Comparison of ENCODE assay signal across 9 mouse cellular contexts in the genomic region with DNA sequence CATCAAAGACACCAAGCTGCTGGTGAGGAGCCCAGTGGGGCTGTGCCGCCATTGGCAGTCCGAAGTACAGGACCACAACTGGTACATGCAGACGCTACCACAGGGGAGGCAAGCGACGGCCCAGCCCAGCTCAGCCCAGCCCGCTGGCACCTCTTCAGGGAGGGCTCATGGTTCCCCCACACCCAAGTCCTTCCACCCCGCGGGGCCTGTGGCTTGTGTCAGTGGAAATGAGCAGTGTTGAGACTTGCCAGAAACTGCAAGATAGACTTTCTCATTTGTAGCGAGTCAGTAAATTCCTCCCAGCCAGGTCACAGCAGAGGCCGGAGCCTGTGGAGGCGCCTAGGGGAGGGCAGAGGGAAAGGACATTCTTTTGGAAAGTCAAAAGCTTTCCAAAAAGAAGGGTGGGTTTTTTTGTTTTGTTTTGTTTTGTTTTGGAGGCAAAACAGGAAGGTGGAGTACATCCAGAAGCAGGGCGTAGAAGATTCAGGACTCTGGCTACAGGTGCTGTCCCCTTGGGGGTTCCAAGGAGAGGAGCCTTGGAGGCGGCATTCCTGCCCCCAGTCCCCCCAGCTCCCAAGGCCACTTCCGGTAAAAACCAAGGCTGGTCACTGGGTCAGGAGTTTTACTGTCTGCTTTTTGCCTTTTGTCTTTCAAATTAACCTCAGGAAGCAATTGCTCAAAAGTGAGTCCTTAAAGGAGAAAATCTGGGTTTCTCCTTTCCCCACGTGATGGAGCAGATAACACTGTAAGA. TPM values are rescaled to one million over a fixed set of nuclear protein-coding genes. Genes with fewer than 3 reads are reported as not detected.
DNase-seq lines count a peak whose midpoint lies in the region; ATAC-seq and TF ChIP-seq lines count a peak whose summit lies in the region.
"Had no signal": no experiment of that assay in that cellular context is flagged by ENCODE, and none has a peak within 500 bp of the region (broad histone marks: within the 10 kb centered on the region; RNA-seq: fewer than 3 reads in every experiment).

No protein-coding gene starts in this region.

- peaks cover 26% of the 10 kb centered on the region for H3K4me1 ChIP-seq in kidney, embryonic 15.5 days
- no peaks in the 10 kb centered on the region for H3K4me1 ChIP-seq in midbrain, postnatal 0 days (ENCODE audit: insufficient read depth, low read length)
- peaks cover 19% of the 10 kb centered on the region; the same call in 1 of the 2 replicates for H3K4me1 ChIP-seq in hindbrain, embryonic 12.5 days

- H3K9ac ChIP-seq in kidney, embryonic 15.5 days: no peak overlapping the region
- no peak overlapping the region for H3K9ac ChIP-seq in midbrain, postnatal 0 days (replicated peaks; ENCODE audit: low read length, poor library complexity, severe bottlenecking)
- no peak overlapping the region for H3K9ac ChIP-seq in hindbrain, embryonic 12.5 days

- DNase-seq in adrenal gland, adult (ENCODE audit: inconsistent age in 2 of 2, low spot score in 1 of 2): peak; percentile 22 to 65
- DNase-seq in adrenal gland, postnatal 4 days (ENCODE audit: low spot score in 2 of 2): no peak
- peak; percentile 22 for DNase-seq in urinary bladder, postnatal 14 days (ENCODE audit: low spot score)
- DNase-seq in urinary bladder, postnatal 25 days (ENCODE audit: low spot score): no peak
- no peak for DNase-seq in left cerebral cortex, adult 11 months (ENCODE audit: low spot score)
- DNase-seq in midbrain, postnatal 0 days (ENCODE audit: low spot score): no peak
- DNase-seq: retina, postnatal 1 day had no signal

- no peak overlapping the region for H3K4me3 ChIP-seq in kidney, embryonic 15.5 days (replicated peaks)
- H3K4me3 ChIP-seq in midbrain, postnatal 0 days (ENCODE audit: low read depth, low read length): no peak overlapping the region
- no peak overlapping the region for H3K4me3 ChIP-seq in hindbrain, embryonic 12.5 days

- H3K4me2 ChIP-seq in kidney, embryonic 15.5 days: no peak overlapping the region
- no peak overlapping the region for H3K4me2 ChIP-seq in midbrain, postnatal 0 days (ENCODE audit: low read depth, low read length, poor library complexity, severe bottlenecking)
- H3K4me2 ChIP-seq in hindbrain, embryonic 12.5 days (replicated peaks): no peak overlapping the region

- peak; percentile 57; the same call in 1 of the 2 replicates for ATAC-seq in kidney, embryonic 15.5 days (replicated peaks; ENCODE audit: low FRiP score)
- ATAC-seq in midbrain, postnatal 0 days (ENCODE audit: low FRiP score): no peak
- ATAC-seq in hindbrain, embryonic 12.5 days (ENCODE audit: low FRiP score): no peak

- no peaks in the 10 kb centered on the region for H3K27me3 ChIP-seq in kidney, embryonic 15.5 days
- H3K27me3 ChIP-seq in midbrain, postnatal 0 days (ENCODE audit: insufficient read depth, low read length): no peaks in the 10 kb centered on the region
- H3K27me3 ChIP-seq in hindbrain, embryonic 12.5 days: no peaks in the 10 kb centered on the region

- no peaks in the 10 kb centered on the region for H3K9me3 ChIP-seq in kidney, embryonic 15.5 days (replicated peaks)
- H3K9me3 ChIP-seq in midbrain, postnatal 0 days (ENCODE audit: low read length): no peaks in the 10 kb centered on the region
- H3K9me3 ChIP-seq in hindbrain, embryonic 12.5 days (replicated peaks): no peaks in the 10 kb centered on the region

- WGBS in kidney, embryonic 15.5 days: 60% methylated on average over 15 of the region's 15 CpGs
- WGBS in midbrain, postnatal 0 days: 81% methylated on average over 15 of the region's 15 CpGs
- WGBS in hindbrain, embryonic 12.5 days: 73% methylated on average over 15 of the region's 15 CpGs

- peaks cover 91% of the 10 kb centered on the region for H3K36me3 ChIP-seq in kidney, embryonic 15.5 days
- H3K36me3 ChIP-seq in midbrain, postnatal 0 days (ENCODE audit: insufficient read depth, low read length): peaks cover 56% of the 10 kb centered on the region
- H3K36me3 ChIP-seq in hindbrain, embryonic 12.5 days: peaks cover 88% of the 10 kb centered on the region

- TF ChIP-seq CTCF in midbrain, postnatal 0 days (IDR thresholded peaks at IDR 0.05): no peak

- peak overlapping the region; percentile 82 for H3K27ac ChIP-seq in kidney, embryonic 15.5 days
- H3K27ac ChIP-seq in midbrain, postnatal 0 days (ENCODE audit: low read depth, low read length): no peak overlapping the region
- no peak overlapping the region for H3K27ac ChIP-seq in hindbrain, embryonic 12.5 days

RNA-seq across cellular contexts. Expression of a gene that starts 55.3 kb away (rescaled TPM):
- total RNA-seq in adrenal gland, postnatal 4 days (2021): 10 to 100 TPM; 34.4 to 44.0 TPM
- polyA plus RNA-seq in kidney, embryonic 15.5 days (2015; fragmentation: Nextera tagmentation; extraction: Ambion mirVana): 24.7 and 25.4 TPM in 2 replicates
- total RNA-seq in midbrain, postnatal 0 days (2014; rRNA removed): 65.4 and 80.9 TPM in 2 replicates
- 43.5 and 43.8 TPM in 2 replicates for polyA plus RNA-seq in midbrain, postnatal 0 days (2015; fragmentation: Nextera tagmentation; extraction: Ambion mirVana)
- polyA plus RNA-seq in hindbrain, embryonic 12.5 days (2016; fragmentation: Nextera tagmentation; extraction: Ambion mirVana): 80.4 and 98.4 TPM in 2 replicates

Comparison
In these comparisons a context has a peak if more than half of its experiments do, and no peak if none do; other contexts are left out.
1. DNase-seq: peak in adrenal gland, adult (2 of 2) and urinary bladder, postnatal 14 days (single experiment); none in adrenal gland, postnatal 4 days (0 of 2), urinary bladder, postnatal 25 days (single experiment), left cerebral cortex, adult 11 months (single experiment) and midbrain, postnatal 0 days (single experiment).